Mouse (Mus musculus) limb, embryonic 14.5 days (tissue): ENCODE measurements at regions not wholly inside any gene's neighbourhood (a gene's known extent, or its start where the extent isn't known, plus 50 kb on each side); places are given as distances from the start of the nearest gene placed in this dataset.
A peak's percentile ranks its signal among the peaks of the same experiment; 100 is the strongest.

Experiments
- ATAC-seq: fragments of 200-750 bp; cut with Nextera tagmentation; 2 replicates; pipeline ENCODE4 v1.8.0; 2017; ENCODE audit warnings: low read depth, moderate number of reproducible peaks, moderate TSS enrichment; ENCODE audit not compliant: low FRiP score
- DNase-seq: peaks from one replicate; pipeline ENCODE4 v3.0.0-alpha.2; 2015; ENCODE audit warnings: low spot score
- H3K27ac ChIP-seq: fragments of 300-500 bp; sonication (generic); replicated peaks from 2 replicates; pipeline ENCODE4 v1.5.1; 2014; ENCODE audit warnings: low read depth, mild to moderate bottlenecking, low read length, moderate library complexity, mixed read lengths
- H3K27me3 ChIP-seq: fragments of 300-500 bp; sonication (generic); 2 replicates; pipeline ENCODE4 v1.6.1; 2014; ENCODE audit warnings: low read length, mixed read lengths; ENCODE audit not compliant: control insufficient read depth, insufficient read depth
- H3K36me3 ChIP-seq: fragments of 300-500 bp; sonication (generic); 2 replicates; pipeline ENCODE4 v1.6.1; 2014; ENCODE audit warnings: mild to moderate bottlenecking, low read length, moderate library complexity, mixed read lengths; ENCODE audit not compliant: control insufficient read depth, insufficient read depth
- H3K4me1 ChIP-seq: fragments of 300-500 bp; sonication (generic); 2 replicates; pipeline ENCODE4 v1.6.1; 2014; ENCODE audit warnings: antibody characterized with exemption, low read length, mixed read lengths; ENCODE audit not compliant: control insufficient read depth, insufficient read depth
- H3K4me2 ChIP-seq: fragments of 300-500 bp; sonication (generic); replicated peaks from 2 replicates; pipeline ENCODE4 v1.6.1; 2014; ENCODE audit warnings: low read depth, mild to moderate bottlenecking, low read length, moderate library complexity; ENCODE audit not compliant: severe bottlenecking
- H3K4me3 ChIP-seq: fragments of 300-500 bp; sonication (generic); replicated peaks from 2 replicates; pipeline ENCODE4 v1.5.1; 2014; ENCODE audit warnings: low read length
- H3K9ac ChIP-seq: fragments of 300-500 bp; sonication (generic); 2 replicates; pipeline ENCODE4 v1.6.1; 2014; ENCODE audit warnings: mild to moderate bottlenecking, low read depth, low read length, moderate library complexity; ENCODE audit not compliant: severe bottlenecking
- H3K9me3 ChIP-seq: fragments of 300-500 bp; sonication (generic); 2 replicates; pipeline ENCODE4 v1.6.1; 2016; ENCODE audit warnings: low read length; ENCODE audit not compliant: control insufficient read depth
- POLR2A ChIP-seq: fragments of 200-500 bp; IDR thresholded peaks from 2 replicates; pipeline ENCODE4 v1.8.0; 2012; ENCODE audit warnings: inconsistent platforms, mild to moderate bottlenecking, moderate library complexity, borderline replicate concordance; ENCODE audit not compliant: insufficient read depth, insufficient read length; ENCODE audit errors: extremely low read depth
- WGBS: fragments of 180-500 bp; shearing (Covaris S2); extraction: QIAGEN DNeasy Blood & Tissue Kit; methylation state at CpG from one replicate; pipeline ENCODE4 v1.1.7; 2014; 5-methylcytosine and 5-hydroxymethylcytosine counted together

GRCm38 (mm10) chr8:79587258-79587657, 52.2 kb upstream of the Otud4 start:
- H3K27ac ChIP-seq, result no peak overlapping the region
- no peaks in the 10 kb centered on the region for H3K36me3 ChIP-seq
- H3K27me3 ChIP-seq, result no peaks in the 10 kb centered on the region
- 6% methylated on average over 1 of the region's 1 CpGs for WGBS
- H3K4me2 ChIP-seq, result no peak overlapping the region
- no peaks in the 10 kb centered on the region for H3K4me1 ChIP-seq
- H3K9ac ChIP-seq, result no peak overlapping the region
- no peaks in the 10 kb centered on the region for H3K9me3 ChIP-seq
- ATAC-seq (no peak), DNase-seq (peak; percentile 76)
- no peak for TF ChIP-seq POLR2A
- no peak overlapping the region for H3K4me3 ChIP-seq

DNA sequence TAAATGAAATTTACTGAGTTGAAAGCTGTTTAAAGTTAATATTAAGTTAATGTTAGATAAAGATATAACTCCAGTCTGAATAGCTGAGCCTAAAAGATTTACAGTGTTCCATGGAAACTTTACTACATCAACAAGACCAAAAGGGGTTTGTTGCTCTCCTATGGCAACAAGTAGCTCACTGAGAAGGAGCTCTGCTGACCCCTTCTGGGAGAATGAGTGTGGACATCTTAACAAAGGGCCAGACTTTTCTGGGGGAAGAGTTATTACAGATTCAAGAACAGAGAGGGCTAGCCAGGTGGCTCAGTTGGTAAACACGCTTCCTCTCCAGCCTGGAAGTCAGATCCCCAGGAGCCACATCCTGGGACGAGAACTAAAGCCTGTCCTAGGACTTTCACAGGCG, 54.5 kb upstream of the Otud4 start:
- 31% methylated on average over 3 of the region's 3 CpGs for WGBS
- no peak overlapping the region for H3K4me3 ChIP-seq
- DNase-seq, result peak; percentile 86
- no peaks in the 10 kb centered on the region for H3K27me3 ChIP-seq
- H3K36me3 ChIP-seq, result no peaks in the 10 kb centered on the region
- H3K9ac ChIP-seq, result no peak overlapping the region
- no peak overlapping the region for H3K27ac ChIP-seq
- no peaks in the 10 kb centered on the region for H3K4me1 ChIP-seq
- no peaks in the 10 kb centered on the region for H3K9me3 ChIP-seq
- no peak for TF ChIP-seq POLR2A
- H3K4me2 ChIP-seq, result no peak overlapping the region
- ATAC-seq, result peak; percentile 87

GRCm38 (mm10) chr8:79583326-79583725, 56.1 kb upstream of the Otud4 start:
- WGBS, result 38% methylated on average over 6 of the region's 6 CpGs
- no peak overlapping the region for H3K27ac ChIP-seq
- H3K9ac ChIP-seq, result no peak overlapping the region
- no peak for DNase-seq
- TF ChIP-seq POLR2A, result no peak
- no peak for ATAC-seq
- no peaks in the 10 kb centered on the region for H3K9me3 ChIP-seq
- no peaks in the 10 kb centered on the region for H3K4me1 ChIP-seq
- H3K27me3 ChIP-seq, result no peaks in the 10 kb centered on the region
- no peak overlapping the region for H3K4me2 ChIP-seq
- no peaks in the 10 kb centered on the region for H3K36me3 ChIP-seq
- H3K4me3 ChIP-seq, result no peak overlapping the region

DNA sequence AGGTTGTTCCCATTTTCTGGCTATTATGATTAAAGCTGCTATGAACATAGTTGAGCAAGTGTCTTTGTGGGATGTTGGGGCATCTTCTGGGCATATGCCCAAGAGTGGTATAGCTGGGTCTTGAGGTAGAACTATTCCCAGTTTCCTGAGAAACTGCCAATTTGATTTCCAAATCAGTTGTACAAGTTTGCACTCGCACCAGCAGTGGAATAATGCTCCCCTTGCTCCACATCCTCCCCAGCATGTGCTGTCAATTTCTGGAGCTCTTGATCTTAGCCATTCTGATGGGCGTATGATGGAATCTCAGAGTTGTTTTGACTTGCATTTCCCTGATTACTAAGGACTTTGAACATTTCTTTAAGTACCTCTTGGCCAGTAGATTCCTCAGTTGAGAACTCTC, 57.2 kb upstream of the Otud4 start:
- Histone ChIP-seq H3K9ac (no peak overlapping the region), H3K9me3 (no peaks in the 10 kb centered on the region), H3K4me2 (no peak overlapping the region), H3K4me3 (no peak overlapping the region), H3K4me1 (no peaks in the 10 kb centered on the region), H3K27ac (no peak overlapping the region), H3K36me3 (no peaks in the 10 kb centered on the region), H3K27me3 (no peaks in the 10 kb centered on the region)
- 81% methylated on average over 2 of the region's 2 CpGs for WGBS
- DNase-seq (no peak), ATAC-seq (no peak)
- no peak for TF ChIP-seq POLR2A

DNA sequence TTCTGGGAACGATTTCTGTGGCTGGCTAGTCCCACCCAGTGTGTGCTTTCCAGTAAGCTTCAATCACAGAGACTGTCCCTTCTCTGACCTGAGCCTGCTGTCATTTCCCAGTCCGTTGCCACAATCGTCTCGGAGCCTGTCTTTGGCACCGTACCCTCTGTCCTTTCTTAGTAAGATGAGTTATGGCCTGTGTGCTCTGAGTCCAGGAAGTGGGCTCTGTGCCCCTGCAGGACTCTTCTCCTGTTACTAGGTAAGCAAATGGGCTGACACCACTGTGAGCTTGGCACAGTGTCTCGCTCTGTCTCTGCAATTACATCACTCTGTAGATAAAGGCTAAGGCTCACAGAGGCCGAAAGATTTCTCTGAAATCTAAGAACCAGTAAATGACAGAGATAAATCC, 63.3 kb upstream of the Otud4 start:
- H3K4me3 ChIP-seq, result no peak overlapping the region
- H3K27me3 ChIP-seq, result no peaks in the 10 kb centered on the region
- no peak for TF ChIP-seq POLR2A
- 67% methylated on average over 7 of the region's 7 CpGs for WGBS
- no peak for DNase-seq
- no peak overlapping the region for H3K9ac ChIP-seq
- H3K9me3 ChIP-seq, result no peaks in the 10 kb centered on the region
- ATAC-seq, result no peak
- H3K4me2 ChIP-seq, result no peak overlapping the region
- H3K4me1 ChIP-seq, result no peaks in the 10 kb centered on the region
- H3K36me3 ChIP-seq, result no peaks in the 10 kb centered on the region
- H3K27ac ChIP-seq, result no peak overlapping the region

DNA sequence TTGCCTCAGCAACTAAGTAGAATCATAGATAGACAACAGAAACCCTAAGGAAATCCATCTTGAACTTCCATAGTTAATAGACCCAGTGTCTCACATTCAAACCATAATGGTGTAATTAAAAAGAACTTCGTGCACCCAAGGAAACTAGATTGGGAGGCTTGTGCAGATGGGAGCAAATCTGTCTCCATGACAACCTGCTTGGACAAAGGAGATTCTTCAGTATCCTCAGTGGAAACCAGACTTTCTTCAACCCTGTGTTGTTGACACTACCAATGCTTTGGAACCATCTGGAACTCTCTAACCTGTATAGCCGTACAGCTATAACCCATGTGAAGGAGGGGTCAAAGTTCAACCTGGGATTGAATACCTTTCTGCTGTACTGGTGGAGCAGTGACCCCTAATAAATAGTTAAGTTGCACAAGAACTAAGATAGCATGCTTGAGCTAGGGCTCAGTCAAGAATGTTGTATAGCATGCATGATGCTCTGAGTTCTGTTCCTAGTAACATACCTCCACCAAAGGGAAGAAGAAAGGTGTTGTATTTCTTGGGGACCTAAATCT, 64.2 kb upstream of the Otud4 start:
- Histone ChIP-seq H3K4me1 (no peaks in the 10 kb centered on the region), H3K4me3 (no peak overlapping the region), H3K36me3 (no peaks in the 10 kb centered on the region), H3K27ac (no peak overlapping the region), H3K4me2 (no peak overlapping the region), H3K9me3 (no peaks in the 10 kb centered on the region), H3K9ac (no peak overlapping the region), H3K27me3 (no peaks in the 10 kb centered on the region)
- no peak for TF ChIP-seq POLR2A
- WGBS, result 71% methylated on average over 2 of the region's 2 CpGs
- no peak for ATAC-seq
- no peak for DNase-seq
